Mouse (Mus musculus) CD4-positive, CD25-positive, alpha-beta regulatory T cell (primary cell): ENCODE data around the gene Isg20. TPM values are rescaled to one million over a fixed set of nuclear protein-coding genes. Genes with fewer than 3 reads are reported as not detected.

Experiments used
- polyA plus RNA-seq: library from polyadenylated mRNA; unstranded; fragments of 100-300 nt; shearing (Covaris generic); gene quantifications from one replicate; pipeline ENCODE4 v1.2.1, GENCODE M21; 2017

The Isg20 gene
- polyA plus RNA-seq: 91.5 TPM

GRCm38 (mm10) chr7:78912974-78913474, at the start of gene Isg20:
Isg20 (plus strand) TSS chr7:78913424.

GRCm38 (mm10) chr7:78895653-78896333, 17.4 kb upstream of the Isg20 start, which contains the start of gene Aen:
Aen (plus strand) TSS chr7:78895854.

Other genes starting within 250 kb of the Isg20 start
- gene Ntrk3, start 175.4 kb upstream of the Isg20 start, polyA plus RNA-seq: 12.0 TPM
- gene Mrps11, start 130.3 kb upstream of the Isg20 start, polyA plus RNA-seq: 50.1 TPM
- gene Mrpl46, start 129.9 kb upstream of the Isg20 start, polyA plus RNA-seq: 52.5 TPM
- 30.9 TPM for gene Det1, start 66.2 kb upstream of the Isg20 start, polyA plus RNA-seq
- gene Aen, start 17.6 kb upstream of the Isg20 start, polyA plus RNA-seq: 51.0 TPM
- not detected for gene Acan, start 140.1 kb downstream of the Isg20 start, polyA plus RNA-seq
- gene Hapln3, start 217.6 kb downstream of the Isg20 start, polyA plus RNA-seq: 0.11 TPM
- gene Mfge8, start 235.6 kb downstream of the Isg20 start, polyA plus RNA-seq: 20.5 TPM